Mouse (Mus musculus) MEL (cell line): ENCODE data around the gene Plekhg5. TPM values are rescaled to one million over a fixed set of nuclear protein-coding genes. Genes with fewer than 3 reads are reported as not detected.

Experiments
- DNase-seq: peaks from one replicate; pipeline ENCODE4 v3.0.0; 2011; ENCODE audit warnings: low read depth, low spot score
- H3K27ac ChIP-seq: 2 replicates; pipeline ENCODE4 v1.5.1; 2012; ENCODE audit warnings: low read depth, mild to moderate bottlenecking, control low read depth, low read length, moderate library complexity; ENCODE audit not compliant: control insufficient read depth
- H3K27me3 ChIP-seq, 2 experiments: fragments of 150-350 bp in 1 of 2; sonication (generic) in 1 of 2; 2 replicates each; pipeline ENCODE4 v1.6.1; 2012; ENCODE audit warnings: low read length in 2 of 2, mild to moderate bottlenecking in 2 of 2, improper control_type of control experiment in 1 of 2, moderate library complexity in 1 of 2; ENCODE audit not compliant: insufficient read depth in 2 of 2, control insufficient read depth in 1 of 2
- H3K36me3 ChIP-seq, 2 experiments: 2 replicates each; pipeline ENCODE4 v1.6.1; 2012 to 2014; ENCODE audit warnings: low read length in 2 of 2, improper control_type of control experiment in 1 of 2, inconsistent platforms in 1 of 2, mild to moderate bottlenecking in 1 of 2; ENCODE audit not compliant: insufficient read depth in 2 of 2, control insufficient read depth in 1 of 2
- H3K4me1 ChIP-seq, 2 experiments: fragments of 150-350 bp in 1 of 2; sonication (generic) in 1 of 2; 2 replicates each; pipeline ENCODE4 v1.6.1; 2012; ENCODE audit warnings: low read length in 2 of 2, improper control_type of control experiment in 1 of 2, mild to moderate bottlenecking in 1 of 2; ENCODE audit not compliant: insufficient read depth in 2 of 2, control insufficient read depth in 1 of 2
- H3K4me3 ChIP-seq, 2 experiments: fragments of 150-350 bp in 1 of 2; sonication (generic) in 1 of 2; 2 replicates each; pipeline ENCODE4 v1.5.1; 2012; ENCODE audit warnings: low read depth in 2 of 2, low read length in 2 of 2, mild to moderate bottlenecking in 2 of 2, moderate library complexity in 2 of 2, control low read depth in 1 of 2, improper control_type of control experiment in 1 of 2; ENCODE audit not compliant: control insufficient read depth in 1 of 2, insufficient read depth in 1 of 2
- H3K79me2 ChIP-seq: 2 replicates; pipeline ENCODE4 v1.6.1; 2012; ENCODE audit warnings: mild to moderate bottlenecking, low read length, moderate library complexity; ENCODE audit not compliant: control insufficient read depth, poor library complexity, insufficient read depth
- H3K9ac ChIP-seq: 2 replicates; pipeline ENCODE4 v1.6.1; 2012; ENCODE audit warnings: low read depth, mild to moderate bottlenecking, control low read depth, low read length, moderate library complexity; ENCODE audit not compliant: control insufficient read depth, poor library complexity, severe bottlenecking
- H3K9me3 ChIP-seq: fragments of 150-350 bp; sonication (generic); replicated peaks from 2 replicates; pipeline ENCODE4 v1.6.1; 2012; ENCODE audit warnings: mild to moderate bottlenecking, low read length, improper control_type of control experiment, moderate library complexity; ENCODE audit not compliant: insufficient read depth
- BHLHE40 ChIP-seq: IDR thresholded peaks from 2 replicates; pipeline ENCODE4 v1.6.1; 2012; ENCODE audit warnings: low read depth, mild to moderate bottlenecking, inconsistent platforms, low read length, improper control_type of control experiment, borderline replicate concordance
- CHD2 ChIP-seq: IDR thresholded peaks from 2 replicates; pipeline ENCODE4 v1.6.1; 2011; ENCODE audit warnings: low read length, improper control_type of control experiment
- CTCF ChIP-seq, 3 experiments: IDR thresholded peaks in 2 of 3; conservative IDR thresholded peaks in 1 of 3; 2 replicates each; pipeline ENCODE4 v1.5.1; 2011 to 2012; ENCODE audit warnings: low read length in 3 of 3, low read depth in 2 of 3, mild to moderate bottlenecking in 2 of 3, improper control_type of control experiment in 1 of 3, inconsistent platforms in 1 of 3, mixed read lengths in 1 of 3, moderate library complexity in 1 of 3; ENCODE audit not compliant: control insufficient read depth in 1 of 3, insufficient read depth in 1 of 3, poor library complexity in 1 of 3, severe bottlenecking in 1 of 3
- E2F4 ChIP-seq: IDR thresholded peaks from 2 replicates; pipeline ENCODE4 v1.6.1; 2011; ENCODE audit warnings: low read depth, low read length, improper control_type of control experiment, borderline replicate concordance
- ELF1 ChIP-seq: IDR thresholded peaks from 2 replicates; pipeline ENCODE4 v1.6.1; 2014; ENCODE audit warnings: low read depth, mild to moderate bottlenecking, inconsistent platforms, low read length, improper control_type of control experiment, moderate library complexity
- GABPA ChIP-seq: IDR thresholded peaks from 2 replicates; pipeline ENCODE4 v1.6.1; 2012; ENCODE audit warnings: low read depth, mild to moderate bottlenecking, inconsistent platforms, low read length, improper control_type of control experiment, moderate library complexity
- MAFK ChIP-seq: IDR thresholded peaks from 2 replicates; pipeline ENCODE4 v1.6.1; 2011; ENCODE audit warnings: low read depth, mild to moderate bottlenecking, low read length, improper control_type of control experiment, borderline replicate concordance
- MAX ChIP-seq: IDR thresholded peaks from 2 replicates; pipeline ENCODE4 v1.6.1; 2011; ENCODE audit warnings: low read length, improper control_type of control experiment
- MAZ ChIP-seq: IDR thresholded peaks from 2 replicates; pipeline ENCODE4 v1.6.1; 2012; ENCODE audit warnings: low read depth, mild to moderate bottlenecking, inconsistent platforms, low read length, improper control_type of control experiment
- MEF2A ChIP-seq: IDR thresholded peaks from 2 replicates; pipeline ENCODE4 v1.6.1; 2014; ENCODE audit warnings: low read depth, mild to moderate bottlenecking, inconsistent platforms, low read length, improper control_type of control experiment; ENCODE audit not compliant: poor library complexity, insufficient replicate concordance, severe bottlenecking; ENCODE audit errors: extremely low read depth
- MXI1 ChIP-seq: IDR thresholded peaks from 2 replicates; pipeline ENCODE4 v1.6.1; 2011; ENCODE audit warnings: mild to moderate bottlenecking, low read depth, low read length, improper control_type of control experiment
- MYC ChIP-seq: IDR thresholded peaks from 2 replicates; pipeline ENCODE4 v1.6.1; 2011; ENCODE audit warnings: low read depth, mild to moderate bottlenecking, low read length, improper control_type of control experiment, moderate library complexity
- NELFE ChIP-seq: IDR thresholded peaks from 2 replicates; pipeline ENCODE4 v1.6.1; 2011; ENCODE audit warnings: low read depth, low read length, improper control_type of control experiment
- POLR2A ChIP-seq, 2 experiments: IDR thresholded peaks; 2 replicates each; pipeline ENCODE4 v1.6.1; 2011 to 2012; ENCODE audit warnings: low read length in 2 of 2, mild to moderate bottlenecking in 2 of 2, control low read depth in 1 of 2, improper control_type of control experiment in 1 of 2, low read depth in 1 of 2, moderate library complexity in 1 of 2; ENCODE audit not compliant: control insufficient read depth in 1 of 2, insufficient read depth in 1 of 2, poor library complexity in 1 of 2
- POLR2AphosphoS2 ChIP-seq: IDR thresholded peaks from 2 replicates; pipeline ENCODE4 v1.6.1; 2011; ENCODE audit warnings: low read length, improper control_type of control experiment
- POLR2AphosphoS5 ChIP-seq: IDR thresholded peaks from 2 replicates; pipeline ENCODE4 v1.6.1; 2012; ENCODE audit warnings: low read depth, borderline replicate concordance, mild to moderate bottlenecking, inconsistent platforms, low read length, moderate library complexity, mixed read lengths
- SIN3A ChIP-seq: IDR thresholded peaks from 2 replicates; pipeline ENCODE4 v1.6.1; 2012; ENCODE audit warnings: low read length, improper control_type of control experiment, inconsistent platforms
- TAL1 ChIP-seq: IDR thresholded peaks from 2 replicates; pipeline ENCODE4 v1.6.1; 2012; ENCODE audit warnings: mild to moderate bottlenecking, inconsistent platforms, low read length, moderate library complexity, mixed read lengths
- UBTF ChIP-seq: IDR thresholded peaks from 2 replicates; pipeline ENCODE4 v1.6.1; 2012; ENCODE audit warnings: low read depth, mild to moderate bottlenecking, inconsistent platforms, low read length, improper control_type of control experiment, moderate library complexity, borderline replicate concordance; ENCODE audit not compliant: insufficient read depth
- USF2 ChIP-seq, 2 experiments: IDR thresholded peaks; 2 replicates each; pipeline ENCODE4 v1.6.1; 2011 to 2012; ENCODE audit warnings: improper control_type of control experiment in 2 of 2, low read length in 2 of 2, borderline replicate concordance in 1 of 2, inconsistent platforms in 1 of 2, low read depth in 1 of 2, mild to moderate bottlenecking in 1 of 2; ENCODE audit not compliant: insufficient read depth in 1 of 2
- ZC3H11A ChIP-seq: IDR thresholded peaks from 2 replicates; pipeline ENCODE4 v1.6.1; 2012; ENCODE audit warnings: low read depth, mild to moderate bottlenecking, inconsistent platforms, low read length, improper control_type of control experiment
- ZMIZ1 ChIP-seq: IDR thresholded peaks from 2 replicates; pipeline ENCODE4 v1.6.1; 2012; ENCODE audit warnings: low read depth, mild to moderate bottlenecking, inconsistent platforms, low read length, improper control_type of control experiment, moderate library complexity
- polyA plus RNA-seq, 2 experiments: library from polyadenylated mRNA; stranded (reverse) in 1 of 2; unstranded in 1 of 2; fragments of >175 nt in 1 of 2; fragments of >200 nt in 1 of 2; gene quantifications; 2 replicates each; pipeline versions ENCODE4 v1.2.1 to v1.2.4; 2012; ENCODE audit warnings: low replicate concordance in 2 of 2, low read depth in 1 of 2; ENCODE audit not compliant: insufficient read length in 2 of 2, insufficient read depth in 1 of 2, missing spikeins in 1 of 2
- total RNA-seq: library from RNA; depleted of rRNA; stranded (reverse); fragments of 300-350 nt; gene quantifications from 2 replicates; pipeline ENCODE4 v1.2.3, GENCODE M21; 2012

Gene Plekhg5
- total and polyA plus RNA-seq, 3 experiments: 10.8 to 19.6 TPM; not detected in 1

GRCm38 (mm10) chr4:152086505-152087210, 14.4 kb downstream of the Plekhg5 start:
- Histone ChIP-seq H3K27ac (peak overlapping the region; percentile 59), H3K36me3 (peaks cover 0 to 13% of the 10 kb centered on the region in 2 experiments; a peak in 2 of 4 replicates)
- no peak for TF ChIP-seq MYC
- TF ChIP-seq ZC3H11A: no peak
- TF ChIP-seq UBTF: peak; percentile 86; the same call in 1 of the 2 replicates
- no peak for TF ChIP-seq E2F4
- TF ChIP-seq POLR2AphosphoS5: no peak
- no peak for TF ChIP-seq USF2 (IDR thresholded peaks at IDR 0.05; ENCODE audit: borderline replicate concordance in 1 of 2, insufficient read depth in 1 of 2, low read depth in 1 of 2, low read length in 2 of 2)
- TF ChIP-seq GABPA: no peak
- peak; percentile 65 for TF ChIP-seq NELFE
- peak; percentile 51; the same call in 1 of the 2 replicates for TF ChIP-seq MXI1
- peak; percentile 63; the same call in 1 of the 2 replicates for TF ChIP-seq POLR2AphosphoS2
- TF ChIP-seq ZMIZ1: peak; percentile 61; the same call in 1 of the 2 replicates
- no peak for TF ChIP-seq ELF1
- TF ChIP-seq MAFK: no peak
- no peak for TF ChIP-seq MEF2A
- TF ChIP-seq MAZ: peak; percentile 18; the same call in 1 of the 2 replicates
- TF ChIP-seq MAX: no peak
- TF ChIP-seq CHD2: no peak
- no peak for TF ChIP-seq BHLHE40
- no peak; the same call in 1 of the 2 replicates for TF ChIP-seq SIN3A
- no peak for TF ChIP-seq CTCF (IDR thresholded peaks at IDR 0.05 in 2 of 3, conservative IDR thresholded peaks at IDR 0.05 in 1 of 3; ENCODE audit: control insufficient read depth in 1 of 3, insufficient read depth in 1 of 3, low read depth in 2 of 3, low read length in 3 of 3, poor library complexity in 1 of 3, severe bottlenecking in 1 of 3)
- peak; percentile 65 to 80; a peak in 3 of 4 replicates for TF ChIP-seq POLR2A (IDR thresholded peaks at IDR 0.05; ENCODE audit: control insufficient read depth in 1 of 2, insufficient read depth in 1 of 2, low read depth in 1 of 2, low read length in 2 of 2, poor library complexity in 1 of 2)
- TF ChIP-seq TAL1: no peak
- TF ChIP-seq, all 39 proteins: peak for 7
- Histone ChIP-seq H3K4me1 (peaks cover 3 to 19% of the 10 kb centered on the region in 2 experiments; a peak in 3 of 4 replicates), H3K4me3 (peak overlapping the region; percentile 90 to 94), H3K9ac (peak overlapping the region; percentile 95), H3K27me3 (no peaks in the 10 kb centered on the region), H3K79me2 (peaks cover 7% of the 10 kb centered on the region), H3K9me3 (no peaks in the 10 kb centered on the region)
- peak; percentile 66 for DNase-seq
